Mouse (Mus musculus) liver, embryonic 14.5 days (tissue): ENCODE results near the gene Rangap1.

ENCODE experiments used
- CTCF ChIP-seq: IDR thresholded peaks from 2 replicates; pipeline ENCODE4 v1.5.1; 2016; ENCODE audit warnings: antibody characterized with exemption, low read depth, control low read depth
- EP300 ChIP-seq: IDR thresholded peaks from 2 replicates; pipeline ENCODE4 v1.6.1; 2016; ENCODE audit warnings: antibody characterized with exemption, low read depth

GRCm38 (mm10) chr15:81670231-81670640 is 75.1 kb downstream of the Rangap1 start:
- TF ChIP-seq CTCF, result peak; percentile 75
- TF ChIP-seq EP300, result no peak
